Mouse (Mus musculus): Measurements from ENCODE around the gene Olfr620. TPM values are rescaled to one million over a fixed set of nuclear protein-coding genes. Genes with fewer than 3 reads are reported as not detected.

Olfr620 gene
- polyA plus RNA-seq (2017; shearing (Covaris generic)): 0.11 TPM

DNA sequence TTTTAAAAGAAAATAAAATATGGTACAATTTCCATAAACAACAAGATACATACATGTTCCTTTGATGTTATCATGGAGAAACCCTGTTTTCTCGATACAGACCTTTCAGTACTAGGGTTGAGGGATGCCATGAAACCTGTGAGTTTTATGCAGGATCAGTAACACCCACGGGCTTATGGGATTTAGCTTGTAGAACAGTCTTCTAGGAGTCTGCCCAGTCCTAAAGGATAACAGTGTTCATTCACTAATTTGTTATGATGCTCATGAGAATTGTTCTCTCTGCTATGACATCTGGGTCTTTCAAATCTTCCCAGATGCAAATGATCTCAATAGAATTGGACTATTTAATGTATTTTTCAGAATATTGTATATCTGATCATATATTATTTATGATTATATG lies at the start of gene Olfr620:
TSS of gene Olfr620 (minus strand) at position 101 of the 400 bp plus-strand sequence.

DNA sequence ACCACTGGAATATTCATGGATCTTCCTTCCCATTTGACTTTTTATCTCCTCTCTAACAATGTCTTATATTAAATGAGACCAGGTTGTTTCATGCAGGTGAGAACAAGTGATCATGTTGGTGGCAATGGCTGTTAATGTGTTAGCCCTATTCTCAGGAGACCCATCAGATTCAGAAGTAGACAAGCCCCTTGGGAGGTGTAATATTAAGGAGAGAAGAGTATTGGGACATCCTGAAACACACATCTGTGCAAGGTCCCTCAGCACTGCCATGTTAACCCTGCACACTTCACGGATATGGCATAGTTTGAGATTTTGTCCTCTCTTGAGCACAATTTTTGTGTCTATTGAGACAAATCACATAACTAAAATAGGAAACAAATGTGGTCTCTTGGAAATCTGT lies 30.3 kb upstream of the Olfr620 start, which contains the start of gene Olfr622:
TSS of gene Olfr622 (minus strand) at position 101 of the 400 bp plus-strand sequence.

DNA sequence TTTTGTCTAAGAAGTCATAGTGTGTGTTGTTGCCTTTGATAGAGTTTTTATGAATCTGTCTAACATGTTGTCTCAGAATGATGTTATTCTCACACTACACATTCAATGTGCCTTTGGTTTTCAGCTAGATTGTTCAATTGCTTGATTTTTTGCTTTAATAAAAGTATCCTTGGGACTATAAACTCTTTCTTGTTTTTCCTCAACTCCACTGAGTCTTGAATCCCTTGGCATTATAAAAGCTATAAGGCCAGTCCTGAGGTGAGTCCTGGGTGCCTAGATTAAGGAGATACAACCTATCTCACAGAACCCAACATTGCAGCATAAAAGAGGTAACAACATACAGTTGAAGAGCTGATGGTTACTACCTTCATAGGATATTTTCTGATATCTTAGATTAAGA lies 12.1 kb downstream of the Olfr620 start, which contains the start of gene Olfr619:
TSS of gene Olfr619 (plus strand) at position 301 of the 400 bp plus-strand sequence.

DNA sequence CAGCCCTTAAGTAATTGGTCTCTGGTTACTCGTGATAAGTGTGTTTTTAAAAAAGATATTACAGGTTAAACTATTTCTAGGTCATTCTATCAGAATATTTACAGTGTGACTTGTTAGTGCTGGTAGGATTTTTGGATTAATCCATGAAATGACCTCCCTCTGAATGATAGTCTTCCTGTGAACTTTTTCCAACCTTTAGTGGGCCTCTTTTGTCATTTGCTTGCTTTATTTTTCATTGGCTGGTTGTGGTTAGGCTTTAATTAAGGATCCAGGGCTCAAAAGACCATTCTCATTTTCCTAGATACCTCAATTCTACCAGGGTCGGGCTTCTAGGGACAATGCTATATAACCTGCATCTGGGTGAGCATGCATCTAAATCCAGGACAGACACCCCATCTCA lies 22.5 kb downstream of the Olfr620 start, which contains the start of gene Olfr618:
TSS of gene Olfr618 (plus strand) at position 301 of the 400 bp plus-strand sequence.

DNA sequence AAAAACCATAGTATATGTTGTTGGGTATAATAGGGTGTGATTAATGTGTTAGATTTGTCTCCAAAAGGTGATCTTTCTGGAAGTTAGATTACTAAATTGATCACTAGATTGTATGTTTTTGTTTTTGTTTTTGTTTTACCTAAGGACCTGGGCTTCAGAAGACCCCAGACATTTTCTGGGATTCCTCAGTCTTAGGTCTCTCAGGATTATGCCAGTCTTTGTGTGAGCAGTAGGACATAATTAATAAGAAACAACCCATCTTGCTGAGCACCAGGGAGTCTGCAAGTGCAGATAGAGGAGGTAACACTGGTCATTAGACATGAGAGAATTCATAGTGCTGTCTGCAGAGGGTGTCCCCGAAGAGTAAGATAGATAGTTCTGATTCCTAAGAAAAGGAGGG lies 39.6 kb downstream of the Olfr620 start, which contains the start of gene Olfr617:
TSS of gene Olfr617 (plus strand) at position 301 of the 400 bp plus-strand sequence.

DNA sequence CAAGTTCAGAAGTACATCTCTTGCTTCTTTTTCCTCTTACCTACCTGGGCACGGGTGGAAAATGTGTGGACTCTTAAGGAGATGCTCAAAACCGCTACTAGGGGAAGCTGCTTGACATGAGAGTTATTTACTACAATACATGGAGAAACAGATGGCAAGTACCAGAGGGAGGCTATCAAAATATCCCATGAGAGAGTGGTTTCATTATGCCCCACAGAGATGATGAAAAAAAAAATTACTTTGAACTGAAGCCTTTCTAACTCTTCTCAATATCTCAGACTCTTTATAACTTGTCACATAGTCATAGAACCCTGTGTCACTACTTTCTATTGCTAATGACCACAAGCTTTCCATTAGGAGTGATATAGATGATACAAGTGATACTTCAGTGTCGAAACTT lies 43.3 kb downstream of the Olfr620 start, which contains the start of gene Olfr616:
TSS of gene Olfr616 (minus strand) at position 101 of the 400 bp plus-strand sequence.

DNA sequence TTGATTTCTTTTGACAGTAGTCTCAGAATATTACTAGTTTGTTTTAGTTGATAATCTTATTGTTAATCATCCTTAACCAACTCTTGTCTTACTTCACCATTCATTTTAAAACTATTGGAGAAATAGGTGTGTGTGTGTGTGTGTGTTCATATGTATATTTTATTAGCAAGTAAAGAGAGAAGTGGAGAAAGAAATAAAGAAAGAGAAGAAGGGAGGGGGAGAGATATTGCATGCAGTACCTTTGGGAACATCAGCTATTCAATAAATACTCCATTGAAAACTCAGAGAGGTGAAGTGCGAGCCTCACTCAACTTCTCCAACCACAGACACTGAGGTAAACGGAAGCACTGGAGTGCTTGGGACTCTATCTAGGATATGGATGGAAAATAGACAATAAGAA lies 56.6 kb downstream of the Olfr620 start, which contains the start of gene Olfr615:
TSS of gene Olfr615 (plus strand) at position 301 of the 400 bp plus-strand sequence.

Other genes with a start within 250 kb of the Olfr620 start
- 0.16 TPM for gene Olfr601, start 249.9 kb downstream of the Olfr620 start, polyA plus RNA-seq (2017; shearing (Covaris generic))
- not detected for gene Olfr603, start 226.4 kb downstream of the Olfr620 start, polyA plus RNA-seq (2017; shearing (Covaris generic))
- gene Usp17lc, start 197.5 kb downstream of the Olfr620 start, polyA plus RNA-seq (2017; shearing (Covaris generic)): not detected
- not detected for gene Olfr605, start 167.1 kb downstream of the Olfr620 start, polyA plus RNA-seq (2017; shearing (Covaris generic))
- not detected for gene Olfr606, start 163.5 kb downstream of the Olfr620 start, polyA plus RNA-seq (2017; shearing (Covaris generic))
- 0.07 TPM for gene Olfr607, start 148.4 kb downstream of the Olfr620 start, polyA plus RNA-seq (2017; shearing (Covaris generic))
- not detected for gene Olfr608, start 142.7 kb downstream of the Olfr620 start, polyA plus RNA-seq (2017; shearing (Covaris generic))
- not detected for gene Olfr609, start 114.5 kb downstream of the Olfr620 start, polyA plus RNA-seq (2017; shearing (Covaris generic))
- not detected for gene Olfr610, start 100.4 kb downstream of the Olfr620 start, polyA plus RNA-seq (2017; shearing (Covaris generic))
- not detected for gene Olfr611, start 91.7 kb downstream of the Olfr620 start, polyA plus RNA-seq (2017; shearing (Covaris generic))
- not detected for gene Olfr612, start 69.8 kb downstream of the Olfr620 start, polyA plus RNA-seq (2017; shearing (Covaris generic))
- gene Olfr613, start 64.5 kb downstream of the Olfr620 start, polyA plus RNA-seq (2017; shearing (Covaris generic)): not detected
- gene Olfr615, start 56.5 kb downstream of the Olfr620 start, polyA plus RNA-seq (2017; shearing (Covaris generic)): not detected
- not detected for gene Olfr616, start 43.4 kb downstream of the Olfr620 start, polyA plus RNA-seq (2017; shearing (Covaris generic))
- gene Olfr617, start 39.5 kb downstream of the Olfr620 start, polyA plus RNA-seq (2017; shearing (Covaris generic)): not detected
- gene Olfr618, start 22.4 kb downstream of the Olfr620 start, polyA plus RNA-seq (2017; shearing (Covaris generic)): not detected
- not detected for gene Olfr619, start 12.0 kb downstream of the Olfr620 start, polyA plus RNA-seq (2017; shearing (Covaris generic))
- gene Olfr622, start 30.2 kb upstream of the Olfr620 start, polyA plus RNA-seq (2017; shearing (Covaris generic)): not detected
- gene Olfr623, start 51.2 kb upstream of the Olfr620 start, polyA plus RNA-seq (2017; shearing (Covaris generic)): not detected
- 0.02 TPM for gene Olfr624, start 58.7 kb upstream of the Olfr620 start, polyA plus RNA-seq (2017; shearing (Covaris generic))
- not detected for gene Olfr625-ps1, start 70.2 kb upstream of the Olfr620 start, polyA plus RNA-seq (2017; shearing (Covaris generic))
- not detected for gene Olfr243, start 102.1 kb upstream of the Olfr620 start, polyA plus RNA-seq (2017; shearing (Covaris generic))
- not detected for gene Olfr628, start 117.8 kb upstream of the Olfr620 start, polyA plus RNA-seq (2017; shearing (Covaris generic))
- gene Olfr629, start 132.4 kb upstream of the Olfr620 start, polyA plus RNA-seq (2017; shearing (Covaris generic)): not detected
- not detected for gene Olfr630, start 144.8 kb upstream of the Olfr620 start, polyA plus RNA-seq (2017; shearing (Covaris generic))
- 0.08 TPM for gene Olfr69, start 159.1 kb upstream of the Olfr620 start, polyA plus RNA-seq (2017; shearing (Covaris generic))
- not detected for gene Olfr68, start 167.2 kb upstream of the Olfr620 start, polyA plus RNA-seq (2017; shearing (Covaris generic))
- 0.05 TPM for gene Olfr67, start 179.3 kb upstream of the Olfr620 start, polyA plus RNA-seq (2017; shearing (Covaris generic))
- gene Hbb-bt, start 201.5 kb upstream of the Olfr620 start, polyA plus RNA-seq (2017; shearing (Covaris generic)): 32.1 TPM
- 155 TPM for gene Hbb-bs, start 215.6 kb upstream of the Olfr620 start, polyA plus RNA-seq (2017; shearing (Covaris generic))
- not detected for gene Hbb-bh2, start 228.0 kb upstream of the Olfr620 start, polyA plus RNA-seq (2017; shearing (Covaris generic))
- gene Hbb-bh1, start 230.6 kb upstream of the Olfr620 start, polyA plus RNA-seq (2017; shearing (Covaris generic)): not detected
- gene Hbb-y, start 240.7 kb upstream of the Olfr620 start, polyA plus RNA-seq (2017; shearing (Covaris generic)): not detected